Mouse (Mus musculus): ENCODE results near the gene Bmp10.

GRCm38 (mm10) chr6:87394783-87395182, 34.0 kb upstream of the Bmp10 start:
- TF ChIP-seq POLR2A (IDR thresholded peaks at IDR 0.05; ENCODE audit: extremely low read depth, insufficient read depth, low read length) (no peak), CTCF (IDR thresholded peaks at IDR 0.05; ENCODE audit: low read depth, low read length) (no peak)

Data from liver, adult 2 months (tissue).